Mouse (Mus musculus): ENCODE results near the gene Vmn1r50. TPM values are rescaled to one million over a fixed set of nuclear protein-coding genes. Genes with fewer than 3 reads are reported as not detected.
"Not testable (repeated sequence)": the region's sequence is repeated elsewhere in the genome, so short reads cannot be mapped to it uniquely, and the experiment has no call there.

Gene Vmn1r50
- not detected in 2 replicates for polyA plus RNA-seq (2015; fragmentation: Nextera tagmentation; extraction: Ambion mirVana)

DNA sequence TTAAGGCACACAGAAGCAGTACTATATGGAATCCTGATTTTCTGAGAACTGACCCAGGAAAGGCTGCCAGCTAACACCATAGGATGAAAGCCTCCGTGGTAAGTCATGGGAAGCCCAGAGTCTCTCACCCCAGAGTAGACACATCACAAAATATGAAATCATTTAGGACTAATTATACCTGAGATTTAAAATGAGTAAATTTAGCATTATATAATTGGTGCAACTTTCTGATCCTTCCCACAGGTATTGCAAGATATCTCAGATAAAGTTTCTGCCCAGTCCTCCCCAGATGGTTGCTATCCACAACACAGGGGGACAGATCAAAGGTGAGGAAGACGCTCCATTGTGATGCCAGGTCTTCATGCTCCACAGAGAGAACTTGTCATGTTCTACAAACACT lies at the start of gene Vmn1r50:
Gene Vmn1r50, plus strand, starts transcription at position 301 of the 400 bp plus-strand sequence.
- Histone ChIP-seq H3K9me3 (peaks cover 5% of the 10 kb centered on the region; the same call in 1 of the 2 replicates), H3K4me3 (no peak within 1 kb of the TSS), H3K27ac (replicated peaks) (no peak within 1 kb of the TSS), H3K9ac (no peak within 1 kb of the TSS), H3K4me1 (no peaks in the 10 kb centered on the region), H3K36me3 (no peaks in the 10 kb centered on the region), H3K27me3 (replicated peaks) (no peaks in the 10 kb centered on the region), H3K4me2 (no peak within 1 kb of the TSS)
- ATAC-seq (ENCODE audit: extremely low read depth, insufficient number of reproducible peaks, low FRiP score, low TSS enrichment) = no peak
- WGBS = 60% methylated on average over 2 of the region's 2 CpGs

DNA sequence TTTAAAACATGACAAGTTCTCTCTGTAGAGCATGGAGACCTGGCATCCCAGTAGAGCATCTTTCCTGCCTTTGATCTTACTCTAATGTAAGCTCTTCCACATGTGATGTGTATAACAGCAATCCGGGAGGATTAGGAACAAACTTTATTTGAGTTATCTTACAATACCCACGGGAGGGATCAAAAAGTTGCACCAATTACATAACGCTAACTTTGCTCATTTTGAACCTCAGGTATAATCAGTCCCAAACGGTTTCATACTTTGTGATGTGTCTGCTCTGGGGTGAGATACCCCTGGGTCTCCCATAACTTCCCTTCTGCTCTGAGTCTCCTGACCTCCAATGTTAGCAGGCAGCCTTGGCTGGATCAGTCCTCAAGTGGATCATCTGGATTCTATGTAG lies 22.8 kb upstream of the Vmn1r50 start, which contains the start of gene Vmn1r49:
Gene Vmn1r49, minus strand, starts transcription at position 101 of the 400 bp plus-strand sequence.
- H3K36me3 ChIP-seq = no peaks in the 10 kb centered on the region
- no peak for ATAC-seq (ENCODE audit: extremely low read depth, insufficient number of reproducible peaks, low FRiP score, low TSS enrichment)
- H3K27ac ChIP-seq (replicated peaks) = no peak within 1 kb of the TSS
- no peak within 1 kb of the TSS for H3K4me3 ChIP-seq
- peaks cover 19% of the 10 kb centered on the region; the same call in 1 of the 2 replicates for H3K9me3 ChIP-seq
- no peaks in the 10 kb centered on the region for H3K27me3 ChIP-seq (replicated peaks)
- H3K9ac ChIP-seq = no peak within 1 kb of the TSS
- no peaks in the 10 kb centered on the region for H3K4me1 ChIP-seq
- 61% methylated on average over 4 of the region's 4 CpGs for WGBS
- no peak within 1 kb of the TSS for H3K4me2 ChIP-seq

DNA sequence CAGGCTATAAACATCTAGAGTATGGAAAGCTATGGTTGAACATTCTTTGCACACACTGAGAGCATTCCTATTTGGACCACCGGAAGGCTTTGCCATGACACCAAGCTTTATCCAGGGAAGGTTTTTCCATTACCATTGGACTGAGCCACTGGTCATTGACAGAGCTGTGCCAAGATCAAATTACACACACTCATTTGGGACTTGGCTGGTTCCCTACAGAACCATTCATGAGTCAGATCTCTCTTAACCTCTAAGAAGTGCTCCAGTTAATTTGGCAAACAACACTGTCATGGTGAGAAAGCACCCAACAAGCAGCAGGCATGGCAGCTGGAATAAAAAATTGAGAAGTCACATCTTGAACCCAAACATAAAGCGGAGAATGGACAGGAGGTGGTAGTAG lies 664 bp upstream of the Vmn1r50 start:
- no peak overlapping the region for H3K9ac ChIP-seq
- no peak for ATAC-seq (ENCODE audit: extremely low read depth, insufficient number of reproducible peaks, low FRiP score, low TSS enrichment)
- no peak overlapping the region for H3K4me2 ChIP-seq
- 73% methylated on average over 2 of the region's 2 CpGs for WGBS
- H3K4me1 ChIP-seq = no peaks in the 10 kb centered on the region
- no peak overlapping the region for H3K27ac ChIP-seq (replicated peaks)
- H3K27me3 ChIP-seq (replicated peaks) = no peaks in the 10 kb centered on the region
- no peaks in the 10 kb centered on the region for H3K36me3 ChIP-seq
- peaks cover 7% of the 10 kb centered on the region; the same call in 1 of the 2 replicates for H3K9me3 ChIP-seq
- H3K4me3 ChIP-seq = no peak overlapping the region

DNA sequence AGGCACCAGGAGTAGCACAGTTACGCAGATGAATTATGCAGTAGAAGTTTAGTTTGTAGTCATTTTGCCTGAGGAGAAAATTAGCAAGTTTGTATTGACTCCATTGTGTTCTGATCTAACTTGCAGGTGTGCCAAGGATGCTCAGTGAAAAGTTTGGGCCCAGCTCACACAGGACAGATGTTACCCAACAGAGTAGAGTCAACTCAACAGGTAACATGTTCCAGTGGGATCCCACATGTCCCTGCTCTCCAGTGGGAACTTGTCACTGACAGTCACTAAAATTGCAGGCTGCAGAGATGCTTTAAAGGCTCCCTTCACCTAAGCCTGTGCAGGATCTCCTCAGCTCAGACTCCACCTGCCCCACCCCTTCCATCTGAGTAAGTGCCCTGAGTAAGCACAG lies 21.1 kb downstream of the Vmn1r50 start, which contains the start of gene Vmn1r51:
Gene Vmn1r51, plus strand, starts transcription at position 301 of the 400 bp plus-strand sequence.
- H3K9me3 ChIP-seq; H3K4me1 ChIP-seq; H3K27me3 ChIP-seq (replicated peaks); ATAC-seq (ENCODE audit: extremely low read depth, insufficient number of reproducible peaks, low FRiP score, low TSS enrichment); H3K4me2 ChIP-seq; H3K9ac ChIP-seq; H3K4me3 ChIP-seq; H3K36me3 ChIP-seq; H3K27ac ChIP-seq (replicated peaks): not testable (repeated sequence)
- WGBS = 88% methylated on average over 1 of the region's 1 CpGs

Other genes starting within 250 kb of the Vmn1r50 start
- gene Vmn1r42, start 225.0 kb upstream of the Vmn1r50 start, polyA plus RNA-seq (2015; fragmentation: Nextera tagmentation; extraction: Ambion mirVana) = not detected in 2 replicates
- gene Vmn1r43, start 225.0 kb upstream of the Vmn1r50 start, polyA plus RNA-seq (2015; fragmentation: Nextera tagmentation; extraction: Ambion mirVana) = not detected in 2 replicates
- not detected in 2 replicates for gene Vmn1r44, start 217.8 kb upstream of the Vmn1r50 start, polyA plus RNA-seq (2015; fragmentation: Nextera tagmentation; extraction: Ambion mirVana)
- not detected in 2 replicates for gene Vmn1r45, start 160.8 kb upstream of the Vmn1r50 start, polyA plus RNA-seq (2015; fragmentation: Nextera tagmentation; extraction: Ambion mirVana)
- not detected in 2 replicates for gene Vmn1r46, start 132.1 kb upstream of the Vmn1r50 start, polyA plus RNA-seq (2015; fragmentation: Nextera tagmentation; extraction: Ambion mirVana)
- not detected in 2 replicates for gene Vmn1r47, start 85.3 kb upstream of the Vmn1r50 start, polyA plus RNA-seq (2015; fragmentation: Nextera tagmentation; extraction: Ambion mirVana)
- gene Vmn1r48, start 64.6 kb upstream of the Vmn1r50 start, polyA plus RNA-seq (2015; fragmentation: Nextera tagmentation; extraction: Ambion mirVana) = not detected in 2 replicates
- gene Vmn1r49, start 22.9 kb upstream of the Vmn1r50 start, polyA plus RNA-seq (2015; fragmentation: Nextera tagmentation; extraction: Ambion mirVana) = not detected in 2 replicates
- gene Vmn1r51, start 21.2 kb downstream of the Vmn1r50 start, polyA plus RNA-seq (2015; fragmentation: Nextera tagmentation; extraction: Ambion mirVana) = not detected in 2 replicates
- not detected in 2 replicates for gene Vmn1r52, start 73.4 kb downstream of the Vmn1r50 start, polyA plus RNA-seq (2015; fragmentation: Nextera tagmentation; extraction: Ambion mirVana)
- gene V1ra8, start 101.4 kb downstream of the Vmn1r50 start, polyA plus RNA-seq (2015; fragmentation: Nextera tagmentation; extraction: Ambion mirVana) = not detected in 2 replicates
- 0.18 TPM in 1 of 2 replicates, not detected in the other for gene Vmn1r53, start 123.0 kb downstream of the Vmn1r50 start, polyA plus RNA-seq (2015; fragmentation: Nextera tagmentation; extraction: Ambion mirVana)
- gene Vmn1r54, start 144.9 kb downstream of the Vmn1r50 start, polyA plus RNA-seq (2015; fragmentation: Nextera tagmentation; extraction: Ambion mirVana) = not detected in 2 replicates
- gene BC048671, start 199.8 kb downstream of the Vmn1r50 start, polyA plus RNA-seq (2015; fragmentation: Nextera tagmentation; extraction: Ambion mirVana) = not detected in 2 replicates
- 0.75 TPM in 1 of 2 replicates, not detected in the other for gene Chst13, start 223.8 kb downstream of the Vmn1r50 start, polyA plus RNA-seq (2015; fragmentation: Nextera tagmentation; extraction: Ambion mirVana)
- gene Uroc1, start 231.9 kb downstream of the Vmn1r50 start, polyA plus RNA-seq (2015; fragmentation: Nextera tagmentation; extraction: Ambion mirVana) = 0.08 and 0.32 TPM in 2 replicates